Mouse (Mus musculus) brown adipose tissue, adult 24 weeks (tissue): ENCODE data around the gene Mrpl30. TPM values are rescaled to one million over a fixed set of nuclear protein-coding genes. Genes with fewer than 3 reads are reported as not detected.
A peak's percentile ranks its signal among the peaks of the same experiment; 100 is the strongest.

Experiments
- H3K27ac ChIP-seq: fragments of 200-500 bp; replicated peaks from 2 replicates; pipeline ENCODE4 v1.5.1; 2012; ENCODE audit warnings: low read depth, mild to moderate bottlenecking, low read length
- H3K4me1 ChIP-seq: fragments of 200-500 bp; 2 replicates; pipeline ENCODE4 v1.6.1; 2012; ENCODE audit warnings: low read length, mixed read lengths; ENCODE audit not compliant: control insufficient read depth, insufficient read depth, insufficient read length
- H3K4me3 ChIP-seq: fragments of 200-500 bp; 2 replicates; pipeline ENCODE4 v1.5.1; 2012; ENCODE audit warnings: low read depth, mild to moderate bottlenecking, low read length, moderate library complexity; ENCODE audit not compliant: insufficient read depth
- polyA plus RNA-seq: library from polyadenylated mRNA; stranded (reverse); fragments of >200 nt; gene quantifications from 2 replicates; pipeline ENCODE4 v1.2.4, GENCODE M21; 2012; ENCODE audit not compliant: missing spikeins, insufficient read depth, insufficient read length

The Mrpl30 gene
- 718 and 851 TPM in 2 replicates for polyA plus RNA-seq

DNA sequence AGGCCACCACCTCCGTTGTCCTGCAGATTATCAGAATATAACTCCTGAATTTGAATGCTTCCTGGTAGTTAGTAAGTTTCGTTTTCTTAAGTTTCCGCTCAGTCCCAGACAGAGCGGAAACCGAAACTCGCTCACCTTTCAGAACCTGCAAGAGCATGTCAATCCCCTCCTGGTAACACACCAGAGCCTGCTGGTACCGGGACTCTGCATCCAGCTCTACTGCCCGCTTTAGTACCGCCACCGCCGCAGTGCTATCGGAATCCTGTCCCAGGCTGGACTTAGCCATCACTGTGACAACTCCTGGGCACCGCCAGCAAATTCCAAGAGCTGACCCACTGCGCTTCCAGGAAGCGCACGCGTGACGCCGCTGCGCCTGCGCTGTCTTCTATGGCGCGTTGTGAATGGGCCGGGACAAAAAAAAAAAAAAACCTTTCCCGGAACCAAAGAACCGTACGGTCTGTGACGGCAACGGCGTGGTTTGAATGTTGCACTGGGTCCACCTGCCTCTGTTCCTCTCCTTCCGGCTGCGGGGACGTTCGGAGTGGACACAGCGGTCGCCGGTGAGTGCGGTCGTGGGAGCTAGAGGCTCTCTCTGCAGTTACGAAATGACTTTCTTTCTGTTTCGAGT lies at the start of gene Mrpl30, which contains the start of gene Mitd1:
Gene Mrpl30, plus strand, starts transcription at position 453 of the 628 bp plus-strand sequence.
Gene Mitd1, minus strand, starts transcription at position 387 of the 628 bp plus-strand sequence.
- Histone ChIP-seq H3K4me3 (peak within 1 kb of the TSS; percentile 88), H3K4me1 (peaks cover 6% of the 10 kb centered on the region; the same call in 1 of the 2 replicates)

DNA sequence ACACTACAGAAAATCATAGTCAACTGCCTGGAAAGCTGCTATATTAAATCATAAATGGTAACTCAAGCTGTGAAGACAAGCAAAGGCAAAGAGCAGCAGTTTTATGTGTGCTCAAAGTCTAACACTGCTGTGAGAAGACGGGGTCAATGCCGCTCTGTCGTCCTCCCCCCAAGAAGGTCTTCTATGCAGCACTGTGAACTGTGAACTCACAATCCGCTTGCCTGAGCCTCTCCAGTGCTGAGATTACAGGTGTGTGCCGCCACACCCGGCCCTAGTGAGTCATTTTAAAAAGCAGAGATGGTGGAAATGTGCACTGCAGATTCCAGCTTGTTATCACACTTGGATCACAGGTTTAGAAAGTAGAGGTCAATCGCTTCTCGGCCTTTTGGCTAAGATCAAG lies 43.4 kb upstream of the Mrpl30 start:
- Histone ChIP-seq H3K4me1 (no peaks in the 10 kb centered on the region), H3K27ac (no peak overlapping the region), H3K4me3 (no peak overlapping the region)

More for the DNA sequence above, at the start of gene Mrpl30, which contains the start of gene Mitd1:
- H3K27ac ChIP-seq = peak within 1 kb of the TSS; percentile 88

DNA sequence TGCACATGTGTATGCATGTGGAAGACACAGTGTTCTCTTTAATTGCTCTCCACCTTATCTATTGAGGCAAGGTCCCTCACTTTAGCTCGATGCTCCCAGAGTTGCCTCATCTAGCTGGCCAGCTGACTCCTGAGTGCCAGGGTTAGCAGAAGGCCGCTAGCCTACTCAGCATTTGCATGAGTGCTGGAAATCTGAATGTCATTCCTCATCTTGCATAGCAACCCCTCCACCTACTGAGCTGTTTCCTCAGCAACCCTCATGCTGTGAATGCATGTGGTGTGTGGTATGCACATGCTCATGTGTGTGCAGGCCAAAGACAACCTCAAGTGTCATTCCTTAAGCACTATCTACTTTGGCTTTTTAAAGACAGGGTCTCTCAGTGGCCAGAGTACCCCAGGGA lies 39.6 kb upstream of the Mrpl30 start:
- H3K4me1 ChIP-seq = no peaks in the 10 kb centered on the region
- no peak overlapping the region for H3K4me3 ChIP-seq
- H3K27ac ChIP-seq = no peak overlapping the region

DNA sequence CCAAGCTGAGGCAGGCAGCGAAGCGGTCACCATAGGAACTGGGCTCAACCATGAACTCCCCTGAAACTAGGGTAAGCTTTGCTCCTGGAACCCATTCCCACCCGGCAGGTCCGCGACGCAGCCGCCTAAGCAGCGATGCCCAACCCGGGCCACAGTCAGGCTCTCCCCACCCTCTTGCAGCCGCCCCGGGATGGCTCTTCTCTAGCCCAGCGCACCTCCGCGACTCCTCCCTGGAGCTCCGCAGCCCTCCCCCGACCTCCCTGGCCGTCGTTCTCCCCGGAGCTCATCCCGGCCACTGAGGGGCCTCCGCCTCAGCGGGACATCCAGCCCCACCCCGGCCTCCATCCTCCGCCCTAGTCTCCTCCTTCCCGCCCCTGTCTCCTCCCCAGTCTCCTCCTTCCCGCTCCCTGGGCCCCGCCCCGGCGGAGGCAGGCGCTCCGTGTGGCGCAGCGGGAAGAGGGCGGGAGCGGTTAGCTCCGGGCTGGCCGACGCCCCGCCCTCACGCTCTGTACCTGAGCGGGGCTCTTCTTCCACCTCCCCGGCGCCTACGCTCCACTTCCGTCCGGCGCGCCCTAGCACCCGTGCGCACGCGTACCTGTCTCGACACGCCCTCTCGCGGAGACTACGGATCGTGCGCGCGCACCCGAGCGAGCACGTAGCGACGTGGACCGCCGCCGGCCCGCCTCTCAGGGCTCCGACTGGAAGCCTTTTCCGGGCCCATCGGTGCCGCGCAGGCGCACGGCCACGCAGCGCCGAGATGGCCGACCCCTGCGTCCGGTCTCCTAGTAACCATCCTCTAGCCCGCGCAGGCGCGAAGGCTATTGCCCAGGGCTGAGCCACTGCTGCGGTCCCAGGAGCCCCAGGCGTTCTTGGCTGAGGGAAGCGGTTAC lies 25.5 kb upstream of the Mrpl30 start:
- H3K4me3 ChIP-seq = peak overlapping the region; percentile 77
- H3K4me1 ChIP-seq = 0 out of 2 replicates have a peak, but pooled peaks cover 1% of the 10 kb centered on the region
- H3K27ac ChIP-seq = peak overlapping the region; percentile 32

DNA sequence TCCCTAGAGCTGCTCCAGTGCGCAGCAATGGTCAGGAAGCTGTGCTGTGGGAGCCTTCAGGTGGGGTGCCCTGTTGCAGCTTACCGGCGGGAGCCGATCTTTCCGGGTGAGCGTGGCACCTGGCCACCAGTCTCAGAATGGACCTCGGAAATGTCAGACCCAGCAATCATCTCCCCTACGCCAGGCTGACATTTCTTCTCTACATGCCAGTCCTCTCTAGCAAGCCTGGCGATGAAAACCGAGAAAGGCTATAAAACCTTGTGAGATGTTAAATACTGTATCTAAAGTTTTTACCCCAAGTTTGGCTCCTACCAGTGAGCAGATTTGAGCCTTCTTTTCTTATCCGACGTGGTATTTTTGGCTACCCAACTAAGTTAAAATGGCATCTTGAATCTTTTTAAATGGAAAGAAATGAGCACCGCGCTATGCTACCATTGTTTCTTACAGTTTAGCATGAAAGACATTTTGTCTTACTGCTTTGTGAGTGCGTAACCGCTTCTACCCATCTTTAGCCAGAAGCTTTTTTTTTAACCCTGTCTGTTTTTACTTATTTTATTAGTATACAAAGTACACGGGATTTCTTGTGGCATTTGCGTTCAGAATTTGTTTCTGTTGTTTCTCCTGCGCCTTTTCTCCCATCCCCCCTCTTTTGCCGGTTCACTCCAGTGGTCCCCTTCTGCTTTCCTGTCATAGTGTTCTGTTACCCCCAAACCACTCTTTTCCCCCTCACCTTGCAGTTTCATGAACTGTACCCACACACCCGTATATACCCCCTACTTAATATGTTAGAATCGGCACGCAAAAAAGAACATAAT lies 24.7 kb upstream of the Mrpl30 start:
- Histone ChIP-seq H3K4me3 (peak overlapping the region; percentile 62), H3K27ac (peak overlapping the region; percentile 54), H3K4me1 (0 out of 2 replicates have a peak, but pooled peaks cover 3% of the 10 kb centered on the region)

DNA sequence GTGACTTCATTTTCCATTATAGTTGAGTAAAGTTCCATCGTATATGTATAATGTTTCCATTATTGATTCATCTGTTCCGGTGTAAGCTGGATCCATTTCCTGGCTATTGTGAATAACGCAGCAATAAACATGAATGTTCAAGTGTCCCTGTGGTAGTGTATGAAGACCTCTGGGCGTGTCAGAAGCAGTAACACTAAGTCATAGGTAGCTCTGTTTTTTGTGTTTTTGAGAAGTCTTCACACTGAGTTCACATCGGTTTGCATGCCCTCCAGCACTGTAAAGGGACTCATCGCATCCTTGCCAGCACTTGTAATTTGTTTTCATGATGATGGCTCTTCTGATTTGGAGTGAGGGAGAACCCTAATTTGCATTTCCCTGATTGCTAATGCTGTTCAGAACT lies 24.0 kb upstream of the Mrpl30 start, which contains the start of gene Tsga10:
Gene Tsga10, minus strand, starts transcription at position 144 of the 400 bp plus-strand sequence.
- H3K27ac ChIP-seq = peak within 1 kb of the TSS; percentile 54
- H3K4me3 ChIP-seq = peak within 1 kb of the TSS; percentile 62
- H3K4me1 ChIP-seq = 0 out of 2 replicates have a peak, but pooled peaks cover 3% of the 10 kb centered on the region

DNA sequence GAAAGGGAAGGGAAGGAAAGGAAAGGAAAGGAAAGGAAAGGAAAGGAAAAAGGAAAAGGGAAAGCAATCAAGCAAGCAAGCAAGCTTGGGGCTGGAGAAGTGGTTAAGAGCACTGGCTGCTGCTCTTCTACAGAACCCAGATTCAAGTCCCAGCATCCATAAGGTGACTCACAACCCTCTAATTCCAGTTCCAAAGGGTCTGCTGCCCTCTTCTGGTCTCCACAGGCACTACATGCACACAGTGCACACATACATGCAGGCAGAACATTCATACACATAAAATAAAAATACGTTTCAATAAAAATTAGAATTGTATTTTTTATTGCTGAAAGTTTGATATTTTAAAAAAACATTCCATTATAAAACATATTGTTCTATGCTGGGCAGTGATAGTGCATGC lies 23.2 kb upstream of the Mrpl30 start:
- H3K4me1 ChIP-seq = peaks cover 7% of the 10 kb centered on the region; the same call in 1 of the 2 replicates
- no peak overlapping the region for H3K27ac ChIP-seq
- H3K4me3 ChIP-seq = no peak overlapping the region

- Histone ChIP-seq H3K27ac (no peak overlapping the region), H3K4me1 (peaks cover 7% of the 10 kb centered on the region; the same call in 1 of the 2 replicates)
These were observed 22.5 kb upstream of the Mrpl30 start for GRCm38 (mm10) chr1:37867684-37868322.

GRCm38 (mm10) chr1:37868640-37869039 lies 21.6 kb upstream of the Mrpl30 start:
- H3K4me1 ChIP-seq = peaks cover 7% of the 10 kb centered on the region; the same call in 1 of the 2 replicates
- H3K4me3 ChIP-seq = no peak overlapping the region

More at GRCm38 (mm10) chr1:37867684-37868322, 22.5 kb upstream of the Mrpl30 start:
- no peak overlapping the region for H3K4me3 ChIP-seq

GRCm38 (mm10) chr1:37869362-37869761 lies 20.9 kb upstream of the Mrpl30 start:
- Histone ChIP-seq H3K4me3 (no peak overlapping the region), H3K27ac (no peak overlapping the region), H3K4me1 (peaks cover 7% of the 10 kb centered on the region; the same call in 1 of the 2 replicates)

More at GRCm38 (mm10) chr1:37868640-37869039, 21.6 kb upstream of the Mrpl30 start:
- no peak overlapping the region for H3K27ac ChIP-seq

GRCm38 (mm10) chr1:37871704-37872103 lies 18.6 kb upstream of the Mrpl30 start, which contains the start of gene Lipt1:
Gene Lipt1 (plus strand): TSS chr1:37871738.
- peaks cover 7% of the 10 kb centered on the region; the same call in 1 of the 2 replicates for H3K4me1 ChIP-seq
- peak within 1 kb of the TSS; percentile 76 for H3K4me3 ChIP-seq
- H3K27ac ChIP-seq = peak within 1 kb of the TSS; percentile 64

GRCm38 (mm10) chr1:37872131-37873067 lies 17.9 kb upstream of the Mrpl30 start:
- H3K4me1 ChIP-seq = peaks cover 7% of the 10 kb centered on the region; the same call in 1 of the 2 replicates
- H3K27ac ChIP-seq = peak overlapping the region; percentile 20
- H3K4me3 ChIP-seq = peak overlapping the region; percentile 76

- Histone ChIP-seq H3K4me1 (peaks cover 7% of the 10 kb centered on the region; the same call in 1 of the 2 replicates), H3K27ac (0 out of 2 replicates have a peak overlapping the region, but pooled peaks have one; percentile 7), H3K4me3 (no peak overlapping the region)
These were observed 17.1 kb upstream of the Mrpl30 start for GRCm38 (mm10) chr1:37873157-37873556.
